Comparison of ENCODE assay signal across 27 mouse cellular contexts in the genomic region with DNA sequence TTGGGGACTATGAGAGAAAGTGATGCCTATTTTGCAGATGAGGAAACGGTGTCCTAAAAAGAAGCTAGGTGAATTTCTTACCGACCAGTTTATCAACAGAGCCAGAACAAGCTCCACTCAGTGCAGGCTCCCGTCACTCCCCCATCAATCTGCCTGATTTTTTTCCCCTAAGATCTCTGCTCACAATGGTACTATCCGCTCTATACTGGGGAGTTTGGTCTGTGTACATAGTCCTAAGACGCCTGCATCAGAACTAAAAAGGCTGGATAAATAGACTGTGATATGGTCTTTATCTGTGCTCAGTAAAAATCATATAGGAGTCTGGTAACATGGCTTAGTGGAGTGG.
DNase-seq lines count a peak whose midpoint lies in the region; ATAC-seq and TF ChIP-seq lines count a peak whose summit lies in the region.
"Had no signal": no experiment of that assay in that cellular context is flagged by ENCODE, and none has a peak within 500 bp of the region (broad histone marks: within the 10 kb centered on the region; RNA-seq: fewer than 3 reads in every experiment).

No protein-coding gene starts in this region.

- no peak for DNase-seq in intestine, embryonic 14.5 days (ENCODE audit: low spot score)
- no peak for DNase-seq in lung, postnatal 36 days
- DNase-seq in forebrain, embryonic 11.5 days (ENCODE audit: low spot score): no peak
- DNase-seq in kidney, adult 9 months: no peak
- DNase-seq: adrenal gland, postnatal 10 days; adrenal gland, postnatal 36 days; cerebellum, adult 18-20 months; cerebellum, adult 9-10 months; cerebellum, postnatal 14 days; gastrocnemius, postnatal 10 days; heart, adult 18-20 months; heart, postnatal 36 days had no signal

- H3K4me3 ChIP-seq in intestine, embryonic 14.5 days (ENCODE audit: low read depth, low read length): no peak overlapping the region
- H3K4me3 ChIP-seq in intestine, postnatal 0 days (ENCODE audit: low read depth, low read length): no peak overlapping the region
- no peak overlapping the region for H3K4me3 ChIP-seq in lung, embryonic 15.5 days
- H3K4me3 ChIP-seq in intestine, embryonic 16.5 days (ENCODE audit: low read length): no peak overlapping the region
- no peak overlapping the region for H3K4me3 ChIP-seq in stomach, embryonic 16.5 days (replicated peaks; ENCODE audit: low read length)
- no peak overlapping the region for H3K4me3 ChIP-seq in forebrain, embryonic 11.5 days (ENCODE audit: low read depth, low read length)
- H3K4me3 ChIP-seq: embryonic facial prominence, embryonic 12.5 days; embryonic facial prominence, embryonic 15.5 days; forebrain, embryonic 12.5 days; heart, embryonic 12.5 days; heart, embryonic 15.5 days; hindbrain, embryonic 10.5 days; hindbrain, embryonic 13.5 days had no signal

- no peaks in the 10 kb centered on the region for H3K9me3 ChIP-seq in intestine, embryonic 14.5 days (ENCODE audit: control insufficient read depth, low read length)
- no peaks in the 10 kb centered on the region for H3K9me3 ChIP-seq in intestine, postnatal 0 days (ENCODE audit: control insufficient read depth)
- no peaks in the 10 kb centered on the region for H3K9me3 ChIP-seq in lung, embryonic 15.5 days
- no peaks in the 10 kb centered on the region for H3K9me3 ChIP-seq in intestine, embryonic 16.5 days (ENCODE audit: control insufficient read depth, low read length)
- H3K9me3 ChIP-seq in stomach, embryonic 16.5 days (replicated peaks; ENCODE audit: control insufficient read depth, low read length): no peaks in the 10 kb centered on the region
- H3K9me3 ChIP-seq in forebrain, embryonic 11.5 days (ENCODE audit: control insufficient read depth, low read length): no peaks in the 10 kb centered on the region
- H3K9me3 ChIP-seq: embryonic facial prominence, embryonic 12.5 days; embryonic facial prominence, embryonic 15.5 days; forebrain, embryonic 12.5 days; G1E; heart, embryonic 12.5 days; heart, embryonic 15.5 days; hindbrain, embryonic 10.5 days; hindbrain, embryonic 13.5 days had no signal

- H3K4me2 ChIP-seq in intestine, embryonic 14.5 days (ENCODE audit: low read length): no peak overlapping the region
- no peak overlapping the region for H3K4me2 ChIP-seq in intestine, postnatal 0 days (replicated peaks; ENCODE audit: low read depth)
- no peak overlapping the region for H3K4me2 ChIP-seq in lung, embryonic 15.5 days
- no peak overlapping the region for H3K4me2 ChIP-seq in intestine, embryonic 16.5 days (ENCODE audit: low read depth, low read length)
- H3K4me2 ChIP-seq in stomach, embryonic 16.5 days (ENCODE audit: low read depth, low read length): no peak overlapping the region
- no peak overlapping the region for H3K4me2 ChIP-seq in forebrain, embryonic 11.5 days (ENCODE audit: low read depth, low read length, severe bottlenecking)
- H3K4me2 ChIP-seq: embryonic facial prominence, embryonic 12.5 days; embryonic facial prominence, embryonic 15.5 days; forebrain, embryonic 12.5 days; heart, embryonic 12.5 days; heart, embryonic 15.5 days; hindbrain, embryonic 13.5 days had no signal

- peak overlapping the region; percentile 38; the same call in 1 of the 2 replicates for H3K27ac ChIP-seq in intestine, embryonic 14.5 days (ENCODE audit: low read depth)
- no peak overlapping the region for H3K27ac ChIP-seq in intestine, postnatal 0 days (ENCODE audit: low read depth, low read length)
- peak overlapping the region; percentile 77 for H3K27ac ChIP-seq in lung, embryonic 15.5 days
- no peak overlapping the region for H3K27ac ChIP-seq in intestine, embryonic 16.5 days (ENCODE audit: low read length)
- peak overlapping the region; percentile 3; the same call in 1 of the 2 replicates for H3K27ac ChIP-seq in stomach, embryonic 16.5 days (ENCODE audit: low read length)
- no peak overlapping the region for H3K27ac ChIP-seq in forebrain, embryonic 11.5 days (ENCODE audit: low read depth, low read length)
- H3K27ac ChIP-seq: embryonic facial prominence, embryonic 12.5 days; embryonic facial prominence, embryonic 15.5 days; forebrain, embryonic 12.5 days; hindbrain, embryonic 10.5 days; hindbrain, embryonic 13.5 days had no signal

- 38% methylated on average over 5 of the region's 5 CpGs for WGBS in intestine, embryonic 14.5 days
- WGBS in intestine, postnatal 0 days: 51% methylated on average over 5 of the region's 5 CpGs
- 60% methylated on average over 5 of the region's 5 CpGs for WGBS in lung, embryonic 15.5 days
- WGBS in intestine, embryonic 16.5 days: 51% methylated on average over 5 of the region's 5 CpGs
- WGBS in stomach, embryonic 16.5 days: 33% methylated on average over 5 of the region's 5 CpGs
- 85% methylated on average over 5 of the region's 5 CpGs for WGBS in forebrain, embryonic 11.5 days

- H3K27me3 ChIP-seq in intestine, embryonic 14.5 days (replicated peaks; ENCODE audit: control insufficient read depth, insufficient read depth, low read length): no peaks in the 10 kb centered on the region
- no peaks in the 10 kb centered on the region for H3K27me3 ChIP-seq in intestine, postnatal 0 days (replicated peaks; ENCODE audit: control insufficient read depth, insufficient read depth, low read length)
- H3K27me3 ChIP-seq in lung, embryonic 15.5 days: no peaks in the 10 kb centered on the region
- H3K27me3 ChIP-seq in intestine, embryonic 16.5 days (replicated peaks; ENCODE audit: control insufficient read depth, insufficient read depth, low read length): no peaks in the 10 kb centered on the region
- H3K27me3 ChIP-seq in stomach, embryonic 16.5 days (ENCODE audit: control insufficient read depth, insufficient read depth, low read length): no peaks in the 10 kb centered on the region
- H3K27me3 ChIP-seq in forebrain, embryonic 11.5 days (ENCODE audit: control insufficient read depth, insufficient read depth, low read length): no peaks in the 10 kb centered on the region
- H3K27me3 ChIP-seq: embryonic facial prominence, embryonic 12.5 days; embryonic facial prominence, embryonic 15.5 days; forebrain, embryonic 12.5 days; heart, embryonic 12.5 days; heart, embryonic 15.5 days; hindbrain, embryonic 13.5 days; Patski had no signal

- H3K9ac ChIP-seq in intestine, embryonic 14.5 days (ENCODE audit: low read length): no peak overlapping the region
- no peak overlapping the region for H3K9ac ChIP-seq in intestine, postnatal 0 days (ENCODE audit: low read depth, low read length)
- H3K9ac ChIP-seq in lung, embryonic 15.5 days: no peak overlapping the region
- H3K9ac ChIP-seq in intestine, embryonic 16.5 days (ENCODE audit: low read depth, low read length): no peak overlapping the region
- H3K9ac ChIP-seq in stomach, embryonic 16.5 days (ENCODE audit: low read length): no peak overlapping the region
- no peak overlapping the region for H3K9ac ChIP-seq in forebrain, embryonic 11.5 days (ENCODE audit: low read length)
- H3K9ac ChIP-seq: embryonic facial prominence, embryonic 12.5 days; embryonic facial prominence, embryonic 15.5 days; forebrain, embryonic 12.5 days; heart, embryonic 12.5 days; heart, embryonic 15.5 days; hindbrain, embryonic 13.5 days had no signal

- peaks cover 3% of the 10 kb centered on the region; the same call in 1 of the 2 replicates for H3K4me1 ChIP-seq in intestine, embryonic 14.5 days (replicated peaks; ENCODE audit: control insufficient read depth, insufficient read depth, low read length)
- no peaks in the 10 kb centered on the region for H3K4me1 ChIP-seq in intestine, postnatal 0 days (replicated peaks; ENCODE audit: control insufficient read depth, insufficient read depth, low read length)
- peaks cover 8% of the 10 kb centered on the region; the same call in 1 of the 2 replicates for H3K4me1 ChIP-seq in lung, embryonic 15.5 days
- 0 out of 2 replicates have a peak, but pooled peaks cover 4% of the 10 kb centered on the region for H3K4me1 ChIP-seq in intestine, embryonic 16.5 days (ENCODE audit: control insufficient read depth, insufficient read depth, low read length)
- H3K4me1 ChIP-seq in stomach, embryonic 16.5 days (ENCODE audit: control insufficient read depth, insufficient read depth, low read length): 0 out of 2 replicates have a peak, but pooled peaks cover 3% of the 10 kb centered on the region
- H3K4me1 ChIP-seq in forebrain, embryonic 11.5 days (replicated peaks; ENCODE audit: control insufficient read depth, insufficient read depth, low read length): no peaks in the 10 kb centered on the region
- H3K4me1 ChIP-seq: embryonic facial prominence, embryonic 12.5 days; embryonic facial prominence, embryonic 15.5 days; forebrain, embryonic 12.5 days; hindbrain, embryonic 10.5 days; hindbrain, embryonic 13.5 days had no signal

- no peak for TF ChIP-seq CTCF in intestine, postnatal 0 days (IDR thresholded peaks at IDR 0.05; ENCODE audit: low read depth)

- no peak for ATAC-seq in intestine, embryonic 14.5 days (replicated peaks; ENCODE audit: low FRiP score, low TSS enrichment, low read depth)
- no peak for ATAC-seq in intestine, postnatal 0 days
- peak; percentile 13; the same call in 1 of the 2 replicates for ATAC-seq in lung, embryonic 15.5 days (ENCODE audit: borderline replicate concordance, extremely low read depth, low FRiP score, low TSS enrichment)
- ATAC-seq in intestine, embryonic 16.5 days: peak; percentile 52
- ATAC-seq in stomach, embryonic 16.5 days (ENCODE audit: insufficient read depth, low FRiP score): peak; percentile 5; the same call in 1 of the 2 replicates
- ATAC-seq in forebrain, embryonic 11.5 days (replicated peaks; ENCODE audit: low FRiP score): no peak
- ATAC-seq: forebrain, embryonic 16.5 days; hindbrain, embryonic 16.5 days; Patski had no signal

- H3K36me3 ChIP-seq in intestine, embryonic 14.5 days (ENCODE audit: control insufficient read depth, insufficient read depth, low read length): no peaks in the 10 kb centered on the region
- no peaks in the 10 kb centered on the region for H3K36me3 ChIP-seq in intestine, postnatal 0 days (ENCODE audit: control insufficient read depth, insufficient read depth)
- no peaks in the 10 kb centered on the region for H3K36me3 ChIP-seq in lung, embryonic 15.5 days
- H3K36me3 ChIP-seq in intestine, embryonic 16.5 days (ENCODE audit: control insufficient read depth, insufficient read depth, low read length): no peaks in the 10 kb centered on the region
- no peaks in the 10 kb centered on the region for H3K36me3 ChIP-seq in stomach, embryonic 16.5 days (ENCODE audit: control insufficient read depth, insufficient read depth, low read length)
- H3K36me3 ChIP-seq in forebrain, embryonic 11.5 days (ENCODE audit: control insufficient read depth, insufficient read depth, low read length): no peaks in the 10 kb centered on the region
- H3K36me3 ChIP-seq: embryonic facial prominence, embryonic 12.5 days; embryonic facial prominence, embryonic 15.5 days; forebrain, embryonic 12.5 days; G1E; heart, embryonic 12.5 days; heart, embryonic 15.5 days; hindbrain, embryonic 10.5 days; hindbrain, embryonic 13.5 days had no signal

Comparison
In these comparisons a context has a peak if more than half of its experiments do, and no peak if none do; other contexts are left out.
1. ATAC-seq: peak in lung, embryonic 15.5 days (single experiment), intestine, embryonic 16.5 days (single experiment) and stomach, embryonic 16.5 days (single experiment); none in intestine, embryonic 14.5 days (single experiment), intestine, postnatal 0 days (single experiment) and forebrain, embryonic 11.5 days (single experiment).
2. H3K27ac ChIP-seq: peak in intestine, embryonic 14.5 days (single experiment), lung, embryonic 15.5 days (single experiment) and stomach, embryonic 16.5 days (single experiment); none in intestine, postnatal 0 days (single experiment), intestine, embryonic 16.5 days (single experiment) and forebrain, embryonic 11.5 days (single experiment).